Mouse (Mus musculus) layer of hippocampus, postnatal 10 days (tissue): ENCODE results near the gene Dolk. TPM values are rescaled to one million over a fixed set of nuclear protein-coding genes. Genes with fewer than 3 reads are reported as not detected.

Experiments used
- DNase-seq, 2 experiments: peaks; one replicate each; pipeline ENCODE4 v3.0.0; 2021; ENCODE audit warnings: low spot score in 2 of 2
- long read RNA-seq: library from polyadenylated mRNA; stranded (forward); transcript quantifications from one replicate; pipeline ENCODE4 v2.0.0, GENCODE M21; 2023
- total RNA-seq, 2 experiments: library from RNA; stranded (reverse); gene quantifications; 2 replicates each; pipeline ENCODE4 v1.2.3; 2021

Dolk gene
- total RNA-seq, result 10 to 100 TPM; 23.8 to 24.4 TPM
- long read RNA-seq, transcript Dolk-201 (1 exons, 2,104 nt), result major isoform, 47 of 47 reads
- long read RNA-seq, partial matches to known transcripts, result 0 of 47 reads
- long read RNA-seq, other reads (novel, unspliced or antisense), result 0 of 47 reads

DNA sequence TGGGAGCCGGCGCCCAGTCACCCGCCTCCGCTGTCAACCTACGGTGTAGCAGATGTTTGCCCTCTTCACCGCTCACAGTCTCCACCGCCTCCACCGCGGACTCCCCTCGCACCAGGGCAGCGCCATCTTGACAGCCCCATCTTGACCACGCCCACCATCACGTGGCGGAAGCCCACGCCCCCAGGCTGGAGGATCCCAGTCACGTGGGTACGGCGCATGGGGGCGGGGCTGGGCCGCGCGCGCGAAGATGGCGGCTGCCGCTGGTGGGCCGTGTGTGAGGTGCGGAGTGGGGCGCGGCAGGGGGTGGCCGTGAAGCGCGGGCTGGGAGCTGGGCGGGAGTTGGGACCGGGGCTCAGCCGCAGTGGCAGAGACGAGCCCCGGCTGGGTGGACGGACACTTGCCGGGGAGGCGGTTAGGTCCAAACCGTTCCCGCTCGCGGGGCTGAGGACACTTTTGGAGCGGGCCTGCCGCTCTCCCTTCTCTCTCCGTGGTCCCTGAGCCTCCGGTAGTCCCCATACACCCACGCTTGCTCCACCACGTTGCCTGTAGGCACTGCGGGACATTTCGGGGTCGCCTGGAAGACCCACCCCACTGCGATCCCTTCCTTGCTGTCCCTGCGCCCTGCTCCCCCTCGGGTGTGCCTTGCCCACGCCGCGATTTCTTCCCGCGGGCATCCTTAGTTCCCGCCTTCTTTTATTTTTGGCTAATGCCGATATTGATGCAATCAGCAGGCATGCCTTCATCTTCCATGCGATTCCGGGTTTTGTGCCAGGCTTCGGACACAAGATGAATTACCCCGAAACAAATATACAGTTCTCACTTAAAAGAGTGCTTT is at the start of gene Dolk, which contains the start of gene Nup188:
Gene Dolk, minus strand, starts transcription at position 143 of the 835 bp plus-strand sequence.
Gene Nup188, plus strand, starts transcription at position 206 of the 835 bp plus-strand sequence.
- DNase-seq, result peak; percentile 97 to 99

DNA sequence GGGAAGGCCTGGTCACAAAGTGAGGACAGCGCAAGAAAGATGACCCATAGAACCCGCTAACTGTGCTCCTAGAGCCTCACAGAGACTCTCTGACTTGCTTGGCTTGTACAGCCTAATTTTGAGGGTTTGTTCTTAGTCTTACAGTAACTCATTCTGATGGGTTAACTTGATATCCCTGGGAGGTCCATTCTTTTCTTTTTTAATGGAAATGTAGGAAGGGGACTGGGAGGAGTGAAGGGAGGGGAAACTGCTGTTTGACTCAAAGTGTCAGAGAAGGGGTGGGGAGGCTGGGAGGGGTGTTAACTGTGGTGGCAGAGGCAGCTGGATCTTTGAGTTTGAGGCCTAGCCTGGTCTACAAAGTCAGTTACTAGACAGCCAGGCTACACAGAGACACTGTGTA is 49.2 kb upstream of the Dolk start:
- DNase-seq, result no peak

DNA sequence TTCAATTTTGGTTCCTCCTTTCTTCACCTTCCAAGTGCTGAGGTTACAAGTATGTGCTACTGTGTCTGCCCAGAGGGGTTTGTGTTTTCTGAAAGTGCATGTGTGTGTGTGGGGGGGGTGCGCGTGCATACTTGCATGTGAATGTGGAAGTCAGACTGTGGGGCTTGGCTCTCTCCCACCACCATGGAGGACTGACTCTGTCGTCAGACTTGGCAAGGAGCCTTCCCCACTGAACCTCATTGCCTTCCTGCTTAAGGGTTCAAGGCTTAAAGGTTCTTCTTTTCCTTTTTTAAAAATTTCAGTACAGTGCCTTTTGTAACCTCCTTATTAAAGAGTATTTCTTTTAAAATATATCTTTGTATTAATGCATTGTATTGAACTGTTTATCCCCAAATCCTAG is 42.7 kb upstream of the Dolk start:
- DNase-seq, result no peak

DNA sequence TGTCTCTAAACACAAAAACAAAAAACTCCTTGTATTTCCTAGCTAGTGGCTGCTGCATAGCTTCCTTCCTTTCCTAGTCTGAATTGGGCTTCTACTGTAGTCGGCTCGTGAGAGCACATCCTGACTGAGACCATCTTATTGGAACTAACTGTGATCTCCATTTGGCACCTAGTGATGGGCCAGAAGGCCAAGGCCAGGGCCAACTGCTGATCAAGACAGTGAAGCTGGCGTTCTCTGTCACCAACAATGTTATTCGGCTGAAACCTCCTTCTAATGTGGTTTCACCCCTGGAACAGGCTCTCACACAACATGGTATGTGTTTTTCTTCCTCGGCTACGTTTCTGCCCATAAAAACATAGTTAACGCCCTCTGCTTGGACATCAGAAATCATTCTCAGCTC is 41.1 kb upstream of the Dolk start:
- DNase-seq, result no peak

DNA sequence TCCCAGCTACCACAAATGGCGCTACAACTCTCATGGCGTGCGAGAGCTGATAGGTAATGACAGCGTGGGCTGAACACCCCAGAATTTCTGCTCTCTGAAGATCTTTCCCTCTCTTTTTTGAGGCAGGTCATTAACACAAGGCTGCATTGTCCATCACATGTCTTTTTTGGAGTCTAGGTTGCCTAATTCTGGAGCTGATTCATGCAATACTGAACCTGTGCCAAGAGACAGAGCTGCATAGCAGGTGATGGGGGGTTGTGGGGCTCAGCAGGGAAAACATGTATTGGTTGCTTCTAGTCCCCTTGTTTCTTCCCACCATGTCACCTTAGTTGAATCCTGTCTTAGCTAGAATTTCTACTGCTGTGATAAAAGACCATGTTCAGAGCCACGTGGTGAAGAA is 39.2 kb upstream of the Dolk start:
- no peak for DNase-seq

DNA sequence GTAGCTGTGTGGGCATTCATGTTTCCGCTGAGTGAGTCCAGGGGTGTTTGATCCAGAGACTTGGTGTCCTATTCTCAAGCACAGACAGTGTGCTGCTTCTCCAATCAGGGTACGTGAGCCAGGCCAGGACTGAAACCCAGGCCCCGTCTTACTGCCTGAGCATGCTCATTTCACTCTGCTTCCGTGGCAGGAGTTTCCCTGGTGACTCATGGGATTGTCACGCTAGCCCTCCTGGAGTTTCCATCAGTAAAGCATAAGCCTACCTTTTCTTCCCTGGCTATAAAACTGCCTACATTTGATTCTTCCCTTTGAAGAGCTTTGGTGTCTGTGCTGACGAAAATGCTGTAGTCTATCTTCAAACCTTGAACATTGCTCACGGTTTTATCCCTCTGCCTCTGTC is 37.0 kb upstream of the Dolk start:
- DNase-seq, result no peak

DNA sequence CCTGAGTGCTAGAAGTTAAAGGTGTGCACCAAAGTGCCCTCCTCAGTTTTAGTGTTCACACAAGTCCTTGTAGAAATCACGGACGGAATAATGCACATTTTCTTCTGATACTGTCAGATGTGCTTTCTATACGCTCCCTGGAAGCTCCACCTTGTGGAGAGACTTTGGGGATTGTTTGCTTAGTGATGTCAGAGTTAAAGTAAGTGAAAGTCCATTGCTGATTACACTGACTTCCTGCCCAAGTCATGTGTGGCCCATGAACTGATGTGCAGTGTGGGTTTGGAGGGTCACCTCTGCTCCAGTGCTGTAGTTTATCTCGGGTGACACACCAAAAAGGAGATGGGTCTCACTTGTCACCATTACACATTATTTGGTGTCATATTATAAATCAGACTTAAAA is 33.1 kb upstream of the Dolk start:
- DNase-seq, result no peak

DNA sequence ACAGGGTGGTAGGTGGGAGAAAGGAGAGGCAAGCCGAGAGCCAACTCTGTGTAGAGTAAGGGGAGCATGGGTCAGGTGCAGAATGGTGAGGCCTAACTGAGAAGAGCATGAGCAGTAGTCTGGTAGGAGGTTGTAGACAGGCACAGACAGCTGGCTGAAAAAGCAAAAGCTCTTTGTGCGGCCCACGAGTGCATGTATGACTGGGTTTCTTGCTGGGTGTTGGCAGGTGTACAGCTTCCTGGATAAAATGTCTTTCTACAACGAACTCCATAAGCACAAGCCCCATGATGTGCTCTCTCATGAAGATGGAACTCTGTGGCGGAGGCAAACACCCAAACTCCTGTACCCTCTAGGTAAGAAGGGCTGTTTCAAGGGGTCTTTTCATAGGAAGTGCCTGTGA is 30.8 kb upstream of the Dolk start:
- DNase-seq, result no peak

DNA sequence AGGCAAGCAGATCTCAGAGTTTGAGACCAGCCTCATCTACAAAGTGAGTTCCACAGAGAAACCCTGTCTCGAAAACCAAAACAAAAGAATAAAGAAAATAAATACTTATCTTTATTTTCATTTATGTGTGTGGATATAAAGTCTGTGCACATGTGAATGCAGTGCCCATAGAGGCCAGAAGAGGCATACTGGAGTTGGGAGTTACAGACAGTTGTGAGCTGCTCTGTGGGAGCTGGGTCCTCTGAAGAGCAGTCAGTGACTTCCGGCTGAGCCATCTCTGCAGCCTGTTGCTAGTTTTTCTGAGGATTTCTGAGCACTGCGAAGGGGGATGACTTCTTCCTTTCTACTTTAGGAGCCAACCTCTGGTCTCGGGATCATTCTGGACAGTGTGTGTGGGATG is 30.0 kb upstream of the Dolk start:
- no peak for DNase-seq

DNA sequence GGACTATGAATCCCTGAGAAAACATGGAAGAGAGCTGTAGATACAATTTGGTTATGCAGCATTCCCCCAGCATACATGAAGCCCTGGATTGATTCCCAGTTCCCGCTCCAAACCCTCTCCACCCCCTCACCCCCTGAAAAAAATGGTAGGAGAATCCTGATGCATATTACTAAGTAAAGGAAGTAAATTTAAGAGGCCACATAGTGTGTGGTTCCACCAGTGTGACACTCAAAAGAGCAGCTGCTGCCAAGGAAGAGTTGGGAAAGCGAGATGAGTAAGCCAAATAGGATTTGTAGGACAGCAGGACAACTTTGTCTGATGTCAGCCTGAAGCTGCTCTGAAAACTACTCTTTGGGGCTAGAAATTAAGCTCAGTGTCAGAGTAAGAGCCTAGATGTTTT is 25.3 kb upstream of the Dolk start:
- no peak for DNase-seq

DNA sequence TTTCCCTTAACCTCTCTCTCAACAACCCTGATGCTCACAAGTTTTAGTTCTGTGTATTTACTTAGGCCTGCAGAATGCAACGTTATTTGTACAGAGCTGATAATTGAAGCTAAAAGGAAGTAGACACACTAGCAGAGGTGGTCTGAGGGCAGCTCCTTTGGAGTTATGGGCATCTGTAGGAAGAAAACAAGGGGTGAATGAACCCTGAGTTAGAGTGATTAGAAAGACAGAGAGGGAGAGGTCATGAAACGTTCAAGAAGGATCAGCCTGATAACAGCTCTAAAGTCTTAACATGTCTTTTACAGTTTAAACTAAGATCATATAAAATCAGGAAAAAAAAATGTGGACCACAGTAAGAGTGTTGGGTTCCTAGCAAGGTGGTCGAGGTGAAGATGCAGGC is 23.2 kb upstream of the Dolk start:
- DNase-seq, result no peak

DNA sequence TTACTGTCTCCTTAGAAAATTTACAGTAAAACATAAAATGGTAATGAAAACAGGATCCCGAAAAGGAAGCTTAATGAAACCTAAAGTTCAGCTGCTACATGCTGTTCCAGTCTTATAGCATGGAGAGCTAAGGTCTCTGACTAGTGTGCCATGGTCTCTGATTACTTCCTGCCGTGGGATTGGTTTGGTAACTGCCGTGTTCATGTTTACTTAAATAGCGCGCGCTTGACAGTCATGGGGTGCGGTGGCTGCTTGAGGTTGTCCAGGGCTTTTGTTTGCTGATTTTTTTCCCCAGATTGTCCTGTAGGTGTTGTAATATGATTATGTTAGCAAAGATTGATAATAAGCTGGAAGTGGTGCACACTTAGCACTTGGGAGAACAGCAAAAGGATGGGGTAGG is 20.0 kb upstream of the Dolk start:
- no peak for DNase-seq

DNA sequence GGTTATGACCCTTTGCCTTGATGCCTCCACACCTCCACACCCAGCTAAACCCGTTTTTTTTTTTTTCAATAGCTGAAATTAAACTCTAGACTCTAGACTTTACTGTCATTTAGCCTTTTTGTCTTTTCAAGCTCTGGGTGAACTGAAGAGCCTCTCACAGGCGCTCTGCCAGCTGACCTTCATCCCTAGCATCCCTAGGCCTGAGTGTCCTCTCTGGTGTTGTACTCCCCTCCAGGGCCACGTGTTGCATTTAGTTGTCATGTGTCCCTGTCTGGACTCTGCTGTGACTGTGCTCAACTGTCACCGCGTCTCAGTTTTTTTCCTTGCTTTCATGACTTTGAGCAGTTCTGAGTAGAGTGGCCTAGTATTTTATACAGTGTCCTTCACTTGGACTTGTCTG is 13.8 kb upstream of the Dolk start:
- no peak for DNase-seq

DNA sequence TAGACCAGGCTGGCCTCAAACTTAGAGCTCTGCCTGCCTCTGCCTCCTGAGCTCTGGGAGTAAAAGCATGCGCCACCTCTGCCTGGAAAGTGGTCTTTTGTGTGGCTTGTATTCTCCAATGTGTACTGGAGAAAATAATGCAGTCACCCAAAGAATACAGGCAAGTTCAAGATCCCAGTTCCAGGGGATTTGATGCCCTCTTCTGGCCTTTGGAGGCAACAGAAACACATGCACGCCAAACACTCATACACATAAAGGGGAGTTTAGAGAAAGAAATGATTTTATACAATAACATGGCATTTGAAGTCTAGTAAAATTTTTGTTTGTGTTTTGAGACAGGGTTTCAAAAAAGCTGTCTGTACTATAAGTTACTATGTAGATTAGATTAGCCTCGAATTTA is 13.4 kb upstream of the Dolk start:
- DNase-seq, result no peak

DNA sequence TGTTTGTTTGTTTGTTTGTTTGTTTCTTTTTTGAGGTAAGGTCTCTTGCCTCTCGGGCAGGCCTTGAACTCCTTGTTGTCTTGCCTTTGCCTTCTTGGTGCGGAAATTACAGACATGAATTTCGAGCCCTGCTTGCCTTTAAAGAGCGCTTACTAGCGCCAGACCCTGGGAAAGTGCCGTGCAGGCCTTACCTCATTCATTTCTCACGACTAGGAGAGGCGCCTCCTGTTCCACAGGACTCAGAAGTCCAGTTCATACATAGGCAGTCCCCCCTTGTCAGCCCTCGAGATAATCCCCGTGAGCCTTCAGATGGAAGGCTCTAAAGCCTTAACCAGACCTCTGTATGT is 866 bp upstream of the Dolk start:
- no peak for DNase-seq

DNA sequence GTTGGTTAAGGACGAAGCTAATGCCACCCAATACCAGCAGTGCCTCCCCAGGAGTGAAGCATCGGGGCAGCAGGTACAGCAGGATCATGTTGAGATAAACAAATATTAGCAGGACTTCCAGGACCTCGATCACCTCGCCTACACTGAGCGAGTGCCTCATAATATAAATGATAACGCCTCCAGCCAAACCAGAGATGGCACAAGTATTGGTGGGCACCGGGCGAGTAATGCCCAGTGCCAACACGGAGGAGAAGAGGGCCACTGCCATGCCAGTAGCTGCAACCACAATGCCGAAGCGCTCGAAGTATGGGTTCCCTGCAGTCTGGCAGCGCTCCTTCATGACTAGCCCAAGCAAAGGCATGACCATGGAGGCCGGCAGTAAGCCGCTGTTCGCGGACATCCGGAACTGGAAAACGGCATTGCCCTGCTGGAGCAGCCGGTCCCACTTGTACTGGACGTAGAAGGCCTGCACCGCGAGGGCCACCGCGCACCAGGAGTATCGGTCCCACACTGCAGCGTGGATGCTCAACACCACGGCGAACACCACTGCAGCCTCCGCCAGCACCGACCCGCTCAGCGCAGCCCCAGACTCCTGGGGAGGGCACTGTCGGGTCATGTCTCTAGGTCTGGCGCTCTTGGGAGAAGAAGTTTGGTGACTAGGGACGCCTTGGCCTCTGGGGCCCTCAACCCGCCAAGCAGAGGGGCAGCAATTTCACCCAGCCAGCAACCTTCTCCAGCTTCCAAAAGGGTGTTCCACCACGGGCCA is 535 bp downstream of the Dolk start:
- no peak for DNase-seq

DNA sequence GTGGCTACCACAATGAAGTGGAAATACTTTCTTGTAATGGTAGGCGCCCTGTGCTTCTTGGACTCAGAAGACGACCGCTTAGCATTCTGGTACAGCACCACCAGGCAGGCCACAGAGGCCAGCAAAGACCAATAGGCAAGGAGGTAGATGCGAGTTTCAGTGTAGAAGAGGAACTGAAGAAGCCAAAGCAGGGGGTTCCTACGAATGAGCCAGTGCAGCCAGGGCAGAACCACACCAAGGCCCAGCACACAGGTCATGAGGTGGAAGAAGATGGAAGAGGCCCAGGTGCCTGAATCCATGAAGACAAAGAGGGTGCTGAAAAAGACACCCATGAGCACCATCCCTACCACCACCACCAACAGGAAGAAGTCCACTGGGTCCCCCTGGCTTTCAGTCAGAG is 1.1 kb downstream of the Dolk start:
- DNase-seq, result no peak

DNA sequence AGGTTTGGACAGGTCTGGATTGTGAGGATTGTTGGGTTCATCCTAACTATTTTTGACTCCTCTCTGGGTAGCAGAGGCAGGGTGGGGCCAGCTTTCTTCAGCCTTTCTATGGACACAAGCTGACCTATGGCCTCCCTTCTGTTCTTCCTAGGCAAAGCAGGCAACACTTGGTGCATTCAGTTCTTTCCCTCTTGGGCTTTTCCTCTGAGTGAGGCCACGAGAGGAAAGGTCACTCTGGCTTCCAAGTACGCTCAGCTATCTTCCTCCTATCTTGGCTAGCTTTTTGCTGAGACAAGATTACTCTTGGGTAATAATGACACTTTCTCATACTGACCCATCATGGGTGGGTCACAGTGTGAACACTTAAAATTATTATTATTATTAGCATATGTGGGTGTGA is 2.9 kb downstream of the Dolk start:
- no peak for DNase-seq

DNA sequence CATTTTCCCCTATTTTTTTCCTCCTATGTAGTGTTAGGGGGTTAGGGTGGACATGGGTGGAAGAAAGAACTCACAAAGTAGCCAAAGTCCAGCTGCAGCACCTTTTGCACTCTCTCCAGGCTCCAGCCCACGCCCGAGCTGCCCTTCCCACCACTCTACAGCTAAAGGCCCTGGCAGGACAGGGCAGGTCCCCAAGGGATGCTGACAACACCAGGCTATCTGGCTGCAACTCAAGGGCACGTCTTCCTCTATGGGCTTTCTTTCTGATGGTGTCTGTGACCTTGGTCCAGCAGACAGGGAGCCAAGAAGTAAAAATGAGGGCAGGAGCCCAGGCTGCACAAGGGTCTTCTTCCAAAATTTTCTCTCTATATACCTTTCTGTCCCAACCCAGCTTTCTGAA is 4.5 kb downstream of the Dolk start:
- no peak for DNase-seq

DNA sequence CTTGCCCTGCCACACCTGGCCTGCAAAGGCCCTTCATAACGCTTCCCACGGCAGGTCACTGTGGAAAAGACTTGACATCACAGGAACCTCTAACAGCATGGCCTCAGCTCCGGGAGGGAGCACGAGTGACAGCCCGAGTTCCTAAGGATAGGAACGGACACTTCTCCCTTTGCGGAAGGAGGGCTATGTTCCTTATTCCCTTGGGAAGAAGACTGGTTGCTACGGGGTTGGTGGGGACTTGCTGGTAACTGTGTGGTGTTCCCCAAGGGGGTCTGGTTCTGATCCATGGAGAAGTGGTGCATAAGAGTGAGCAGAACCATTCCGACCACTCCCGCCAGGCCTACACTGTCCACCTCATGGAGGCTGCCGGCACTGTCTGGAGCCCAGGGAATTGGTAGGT is 5.4 kb downstream of the Dolk start, which contains the start of gene Gm28038:
Gene Gm28038, plus strand, starts transcription at position 301 of the 400 bp plus-strand sequence.
- no peak for DNase-seq

DNA sequence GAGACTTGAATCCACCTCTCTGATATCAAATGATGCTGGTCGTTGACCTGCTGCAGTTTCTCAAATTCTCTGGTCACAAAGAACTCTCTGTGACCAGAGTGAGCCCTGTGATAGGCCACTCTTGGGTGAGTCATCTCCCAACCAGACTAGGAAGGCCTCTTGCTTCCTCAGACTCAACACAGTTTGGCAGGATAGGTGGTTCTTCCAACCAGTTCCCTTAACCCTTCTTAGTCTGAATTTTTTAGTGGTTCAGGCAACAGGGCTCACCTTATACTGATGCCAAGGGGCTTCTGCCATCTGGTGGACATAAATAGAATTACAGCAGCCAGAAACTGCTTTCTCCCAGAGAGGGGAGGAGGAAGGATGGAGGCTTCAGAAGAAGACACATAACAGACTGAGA is 16.0 kb downstream of the Dolk start:
- peak; percentile 72 to 75 for DNase-seq

DNA sequence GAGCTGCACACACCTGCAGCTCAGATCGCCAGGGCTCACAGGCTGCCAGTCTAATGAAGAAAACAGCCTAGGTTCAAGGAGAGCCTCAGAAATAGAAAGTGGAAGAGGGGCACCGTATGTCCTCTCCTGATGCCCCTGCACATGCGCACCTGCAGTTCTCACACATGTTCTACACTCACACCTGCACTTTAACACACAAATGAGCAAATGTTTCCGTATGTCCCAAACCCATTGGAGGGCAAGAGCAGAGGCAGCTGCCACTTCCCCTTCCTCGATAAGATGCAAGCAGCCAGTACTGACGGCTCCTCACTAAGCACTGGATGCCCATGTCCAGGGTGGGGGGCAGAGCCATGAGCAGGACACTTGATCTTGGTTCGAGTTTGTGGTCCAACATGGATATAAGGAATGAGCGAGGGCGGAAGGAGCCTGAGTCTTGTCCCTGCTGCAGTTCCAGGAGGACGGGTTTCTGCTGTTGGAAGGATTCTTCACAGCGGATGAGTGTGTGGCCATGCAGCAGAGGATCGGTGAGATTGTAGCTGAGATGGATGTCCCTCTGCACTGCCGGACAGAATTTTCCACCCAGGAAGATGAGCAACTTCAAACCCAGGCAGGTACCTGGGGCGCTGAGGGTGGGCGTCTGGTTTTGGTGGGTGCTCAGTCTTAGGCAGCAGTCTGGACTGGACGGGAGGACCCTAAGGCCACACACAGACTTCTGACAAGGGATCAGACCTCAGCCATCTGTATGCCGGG is 16.7 kb downstream of the Dolk start:
- no peak for DNase-seq
